Mouse (Mus musculus): ENCODE measurements around the gene Gtf2h4.

DNA sequence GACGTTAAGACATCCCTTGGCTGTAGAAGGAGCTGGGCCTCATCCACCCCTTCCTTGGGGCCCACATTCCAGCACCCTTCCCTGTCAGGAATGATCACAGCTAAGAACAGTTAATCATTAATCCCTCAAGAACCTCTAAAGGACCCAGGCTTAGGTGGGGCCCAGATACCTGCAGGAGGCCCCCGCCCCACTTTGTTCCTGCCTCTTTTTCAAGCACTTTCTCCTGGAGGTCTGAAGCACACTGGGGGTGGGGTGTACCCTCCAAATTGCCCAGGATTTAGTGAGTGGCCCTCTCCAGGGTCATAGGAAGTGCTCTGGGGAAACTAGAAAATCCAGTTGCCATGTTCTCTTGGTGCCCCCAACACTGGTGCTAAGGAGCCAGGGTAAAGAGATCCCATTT, 24.1 kb downstream of the Gtf2h4 start:
- TF ChIP-seq CTCF (IDR thresholded peaks at IDR 0.05; ENCODE audit: low read depth) (no peak), EP300 (optimal IDR thresholded peaks at IDR 0.05) (no peak)

Measured in stomach, postnatal 0 days (tissue).